Mouse (Mus musculus) embryonic facial prominence, embryonic 15.5 days (tissue): ENCODE results near the gene Pmpca. TPM values are rescaled to one million over a fixed set of nuclear protein-coding genes. Genes with fewer than 3 reads are reported as not detected.

Source experiments
- ATAC-seq: fragments of 200-750 bp; cut with Nextera tagmentation; 2 replicates; pipeline ENCODE4 v1.8.0; 2017; ENCODE audit warnings: low read depth, moderate TSS enrichment; ENCODE audit not compliant: insufficient number of reproducible peaks, low FRiP score, low TSS enrichment
- H3K27ac ChIP-seq: fragments of 300-500 bp; sonication (generic); replicated peaks from 2 replicates; pipeline ENCODE4 v1.5.1; 2015; ENCODE audit warnings: mild to moderate bottlenecking, inconsistent platforms
- H3K27me3 ChIP-seq: fragments of 300-500 bp; sonication (generic); 2 replicates; pipeline ENCODE4 v1.6.1; 2015; ENCODE audit warnings: inconsistent platforms
- H3K36me3 ChIP-seq: fragments of 300-500 bp; sonication (generic); 2 replicates; pipeline ENCODE4 v1.6.1; 2015; ENCODE audit warnings: mild to moderate bottlenecking, inconsistent platforms
- H3K4me1 ChIP-seq: fragments of 300-500 bp; sonication (generic); 2 replicates; pipeline ENCODE4 v1.6.1; 2015; ENCODE audit warnings: inconsistent platforms
- H3K4me2 ChIP-seq: fragments of 300-500 bp; sonication (generic); replicated peaks from 2 replicates; pipeline ENCODE4 v1.6.1; 2015; ENCODE audit warnings: mild to moderate bottlenecking, inconsistent platforms
- H3K4me3 ChIP-seq: fragments of 300-500 bp; sonication (generic); replicated peaks from 2 replicates; pipeline ENCODE4 v1.5.1; 2015; ENCODE audit warnings: mild to moderate bottlenecking, inconsistent platforms
- H3K9ac ChIP-seq: fragments of 300-500 bp; sonication (generic); 2 replicates; pipeline ENCODE4 v1.6.1; 2015; ENCODE audit warnings: inconsistent platforms
- H3K9me3 ChIP-seq: fragments of 300-500 bp; sonication (generic); replicated peaks from 2 replicates; pipeline ENCODE4 v1.6.1; 2016; ENCODE audit warnings: inconsistent platforms
- WGBS: fragments of 180-500 bp; shearing (Covaris S2); methylation state at CpG from one replicate; pipeline ENCODE4 v1.1.7; 2015; 5-methylcytosine and 5-hydroxymethylcytosine counted together
- polyA plus RNA-seq: library from polyadenylated mRNA; unstranded; fragments of >200 nt; fragmentation: Nextera tagmentation; extraction: Ambion mirVana; gene quantifications from 2 replicates; pipeline ENCODE4 v1.2.1, GENCODE M21; 2015

Gene Pmpca
- polyA plus RNA-seq, 1 experiment from 2014 or later, result 90.4 TPM

- 65% methylated on average over 4 of the region's 4 CpGs for WGBS
These were observed 57.5 kb downstream of the Pmpca start for GRCm38 (mm10) chr2:26446671-26447070.

More at GRCm38 (mm10) chr2:26446671-26447070, 57.5 kb downstream of the Pmpca start:
- Histone ChIP-seq H3K9ac (peak overlapping the region; percentile 52; the same call in 1 of the 2 replicates), H3K27ac (no peak overlapping the region), H3K9me3 (no peaks in the 10 kb centered on the region), H3K4me2 (peak overlapping the region; percentile 80), H3K36me3 (peaks cover 11% of the 10 kb centered on the region), H3K27me3 (no peaks in the 10 kb centered on the region), H3K4me1 (peaks cover 35% of the 10 kb centered on the region), H3K4me3 (peak overlapping the region; percentile 66)
- no peak for ATAC-seq

Other genes with a start within 250 kb of the Pmpca start
- gene Lhx3, start 181.1 kb upstream of the Pmpca start, polyA plus RNA-seq, result 1.3 and 1.8 TPM in 2 replicates
- gene Qsox2, start 151.8 kb upstream of the Pmpca start, polyA plus RNA-seq, result 21.7 and 22.1 TPM in 2 replicates
- gene Ccdc187, start 94.8 kb upstream of the Pmpca start, polyA plus RNA-seq, result 0.70 and 1.1 TPM in 2 replicates
- gene Gpsm1, start 73.8 kb upstream of the Pmpca start, polyA plus RNA-seq, result 52.0 and 52.1 TPM in 2 replicates
- gene Dnlz, start 37.2 kb upstream of the Pmpca start, polyA plus RNA-seq, result 30.2 and 31.9 TPM in 2 replicates
- gene Card9, start 28.4 kb upstream of the Pmpca start, polyA plus RNA-seq, result 0.84 and 1.7 TPM in 2 replicates
- gene Snapc4, start 8.7 kb upstream of the Pmpca start, polyA plus RNA-seq, result 25.3 and 30.2 TPM in 2 replicates
- 120 and 141 TPM in 2 replicates for gene Entr1, start within 50 bp of the Pmpca start, polyA plus RNA-seq
- gene Inpp5e, start 19.9 kb downstream of the Pmpca start, polyA plus RNA-seq, result 23.2 and 25.1 TPM in 2 replicates
- 25.9 and 27.0 TPM in 2 replicates for gene Sec16a, start 55.9 kb downstream of the Pmpca start, polyA plus RNA-seq
- 26.0 and 30.3 TPM in 2 replicates for gene Notch1, start 127.3 kb downstream of the Pmpca start, polyA plus RNA-seq
- 111 and 125 TPM in 2 replicates for gene Egfl7, start 190.7 kb downstream of the Pmpca start, polyA plus RNA-seq
- not detected in 2 replicates for gene Gm20532, start 197.3 kb downstream of the Pmpca start, polyA plus RNA-seq
- 31.7 and 32.2 TPM in 2 replicates for gene Agpat2, start 215.1 kb downstream of the Pmpca start, polyA plus RNA-seq
- 44.0 and 48.6 TPM in 2 replicates for gene Fam69b, start 239.1 kb downstream of the Pmpca start, polyA plus RNA-seq